ENCODE assay signal across 24 mouse cellular contexts in genomic region chr16:11023618-11024017, GRCm38 (mm10).
"Had no signal": no experiment of that assay in that cellular context is flagged by ENCODE, and none has a peak within 500 bp of the region (broad histone marks: within the 10 kb centered on the region; RNA-seq: fewer than 3 reads in every experiment).

No protein-coding gene starts in this region.

- H3K36me3 ChIP-seq: intestine, embryonic 15.5 days; limb, embryonic 12.5 days; limb, embryonic 15.5 days; liver, embryonic 15.5 days; lung, embryonic 15.5 days; midbrain, embryonic 13.5 days; neural tube, embryonic 13.5 days; stomach, embryonic 15.5 days had no signal

- DNase-seq: kidney, adult 2 months; kidney, postnatal 25 days; layer of hippocampus, postnatal 36 days; left cerebral cortex, postnatal 4 days; lung, postnatal 14 days; retina, postnatal 1 day; right cerebral cortex, postnatal 25 days; spleen, adult 18-20 months; thymus, adult 18-20 months; thymus, postnatal 36 days had no signal

- H3K4me2 ChIP-seq: intestine, embryonic 15.5 days; limb, embryonic 12.5 days; limb, embryonic 15.5 days; liver, embryonic 11.5 days; liver, embryonic 15.5 days; lung, embryonic 15.5 days; midbrain, embryonic 13.5 days; neural tube, embryonic 13.5 days; stomach, embryonic 15.5 days had no signal

- H3K4me3 ChIP-seq: intestine, embryonic 15.5 days; layer of hippocampus, adult 2 months; left cerebral cortex, adult 2 months; limb, embryonic 12.5 days; limb, embryonic 15.5 days; liver, embryonic 15.5 days; lung, embryonic 15.5 days; midbrain, embryonic 13.5 days; myocyte; neural tube, embryonic 13.5 days; stomach, embryonic 15.5 days had no signal

- H3K27me3 ChIP-seq: intestine, embryonic 15.5 days; limb, embryonic 15.5 days; liver, embryonic 15.5 days; lung, embryonic 15.5 days; midbrain, embryonic 13.5 days; neural tube, embryonic 13.5 days; stomach, embryonic 15.5 days had no signal

- H3K27ac ChIP-seq: intestine, embryonic 15.5 days; layer of hippocampus, adult 2 months; left cerebral cortex, adult 2 months; limb, embryonic 12.5 days; limb, embryonic 15.5 days; liver, embryonic 15.5 days; lung, embryonic 15.5 days; macrophage; midbrain, embryonic 13.5 days; neural tube, embryonic 13.5 days; stomach, embryonic 15.5 days had no signal

- H3K9me3 ChIP-seq: intestine, embryonic 15.5 days; limb, embryonic 12.5 days; limb, embryonic 15.5 days; liver, embryonic 15.5 days; lung, embryonic 15.5 days; midbrain, embryonic 13.5 days; neural tube, embryonic 13.5 days; stomach, embryonic 15.5 days had no signal

- H3K4me1 ChIP-seq: intestine, embryonic 15.5 days; limb, embryonic 12.5 days; limb, embryonic 15.5 days; liver, embryonic 15.5 days had no signal

- ATAC-seq: intestine, embryonic 15.5 days; midbrain, embryonic 13.5 days; midbrain, embryonic 16.5 days had no signal

- H3K9ac ChIP-seq: intestine, embryonic 15.5 days; limb, embryonic 12.5 days; limb, embryonic 15.5 days; liver, embryonic 15.5 days; lung, embryonic 15.5 days; midbrain, embryonic 13.5 days; neural tube, embryonic 13.5 days; stomach, embryonic 15.5 days had no signal
